Mouse (Mus musculus) brain, embryonic 14.5 days (tissue): Measurements from ENCODE around the gene Tmtc4.

Source experiments
- CTCF ChIP-seq: fragments of 200-500 bp; IDR thresholded peaks from 2 replicates; pipeline ENCODE4 v1.5.1; 2012; ENCODE audit warnings: inconsistent platforms, mild to moderate bottlenecking, moderate library complexity, borderline replicate concordance; ENCODE audit not compliant: insufficient read depth, insufficient read length; ENCODE audit errors: extremely low read depth
- POLR2A ChIP-seq: fragments of 200-500 bp; IDR thresholded peaks from 2 replicates; pipeline ENCODE4 v1.6.1; 2012; ENCODE audit warnings: mild to moderate bottlenecking, inconsistent platforms, borderline replicate concordance; ENCODE audit not compliant: poor library complexity, insufficient read depth, insufficient read length, severe bottlenecking; ENCODE audit errors: extremely low read depth

DNA sequence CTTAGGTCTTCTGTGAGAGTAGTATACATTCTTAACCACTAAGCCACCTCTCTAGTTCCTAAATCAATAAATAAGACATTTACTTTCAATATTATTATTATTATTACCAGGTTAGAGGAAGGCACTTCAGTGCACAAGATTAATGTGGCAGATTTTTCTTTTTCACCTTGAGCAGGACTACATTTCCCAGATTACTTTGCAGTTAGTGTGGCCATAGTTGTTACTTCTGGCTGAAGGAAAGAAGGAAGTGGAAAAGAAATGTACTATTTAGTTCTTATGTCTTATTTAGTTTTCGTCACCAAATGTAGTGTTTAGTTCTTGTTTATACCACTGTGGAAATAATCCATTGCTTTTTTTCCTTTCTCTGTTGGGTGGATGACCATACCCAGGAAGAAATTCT lies 19.9 kb upstream of the Tmtc4 start:
- TF ChIP-seq CTCF, result no peak
- TF ChIP-seq POLR2A, result no peak
